Mouse (Mus musculus) C2C12 (cell line): Measurements from ENCODE around the gene Hexim2. TPM values are rescaled to one million over a fixed set of nuclear protein-coding genes. Genes with fewer than 3 reads are reported as not detected.

ENCODE experiments used
- H3K27me3 ChIP-seq: one replicate; pipeline ENCODE4 v1.6.1; 2011; ENCODE audit not compliant: control insufficient read depth, insufficient read depth, insufficient read length
- H3K36me3 ChIP-seq: one replicate; pipeline ENCODE4 v1.6.1; 2011; ENCODE audit not compliant: control insufficient read depth, insufficient read depth
- H3K4me3 ChIP-seq: one replicate; pipeline ENCODE4 v1.5.1; 2011; ENCODE audit warnings: mild to moderate bottlenecking, control low read depth; ENCODE audit not compliant: poor library complexity, insufficient read depth, severe bottlenecking
- H3K79me2 ChIP-seq: one replicate; pipeline ENCODE4 v1.6.1; 2011; ENCODE audit not compliant: control insufficient read depth, insufficient read depth
- H3K79me3 ChIP-seq: one replicate; pipeline ENCODE4 v1.6.1; 2011; ENCODE audit warnings: low read depth, control low read depth
- H3ac ChIP-seq: one replicate; pipeline ENCODE3; 2011; ENCODE audit warnings: low read depth; ENCODE audit not compliant: control insufficient read depth, insufficient read length
- CEBPB ChIP-seq: IDR thresholded peaks from one replicate; pipeline ENCODE4 v1.6.1; 2011; ENCODE audit warnings: low read depth, mild to moderate bottlenecking, control low read depth, moderate library complexity
- CTCF ChIP-seq: IDR thresholded peaks from one replicate; pipeline ENCODE4 v1.5.1; 2011; ENCODE audit not compliant: control insufficient read depth, insufficient read depth, insufficient read length
- FOSL1 ChIP-seq: IDR thresholded peaks from one replicate; pipeline ENCODE4 v1.8.0; 2011; ENCODE audit warnings: mild to moderate bottlenecking, low read length; ENCODE audit not compliant: poor library complexity, insufficient read depth, severe bottlenecking
- MAX ChIP-seq: IDR thresholded peaks from one replicate; pipeline ENCODE4 v1.6.1; 2011; ENCODE audit warnings: mild to moderate bottlenecking, control low read depth
- MYOD1 ChIP-seq: IDR thresholded peaks from one replicate; pipeline ENCODE4 v1.6.1; 2011; ENCODE audit warnings: low read depth; ENCODE audit not compliant: control insufficient read depth, insufficient read length
- MYOG ChIP-seq: IDR thresholded peaks from one replicate; pipeline ENCODE4 v1.6.1; 2011; ENCODE audit not compliant: control insufficient read depth, insufficient read length; ENCODE audit errors: extremely low read depth
- USF1 ChIP-seq: IDR thresholded peaks from one replicate; pipeline ENCODE4 v1.6.1; 2011; ENCODE audit warnings: low read depth, mild to moderate bottlenecking, control low read depth, moderate library complexity
- polyA plus RNA-seq: library from polyadenylated mRNA; unstranded; fragments of >200 nt; fragmentation: generic; extraction: Trizol; gene quantifications from one replicate; pipeline ENCODE4 v1.2.1, GENCODE M21; 2012; ENCODE audit warnings: missing spikeins

Hexim2 gene
- polyA plus RNA-seq, 1 experiment = 3.4 TPM

- Histone ChIP-seq H3K79me2 (no peaks in the 10 kb centered on the region), H3K79me3 (no peaks in the 10 kb centered on the region), H3K27me3 (no peaks in the 10 kb centered on the region), H3ac (no peak overlapping the region), H3K36me3 (no peaks in the 10 kb centered on the region), H3K4me3 (no peak overlapping the region)
- TF ChIP-seq MYOG (no peak), CEBPB (no peak), CTCF (no peak), MYOD1 (no peak), MAX (no peak), USF1 (no peak), FOSL1 (no peak)
Measured at GRCm38 (mm10) chr11:103146386-103146785, 14.2 kb downstream of the Hexim2 start.

- Histone ChIP-seq H3K36me3 (no peaks in the 10 kb centered on the region), H3ac (no peak overlapping the region), H3K79me2 (no peaks in the 10 kb centered on the region), H3K4me3 (no peak overlapping the region), H3K79me3 (no peaks in the 10 kb centered on the region), H3K27me3 (no peaks in the 10 kb centered on the region)
- TF ChIP-seq MYOG (no peak), FOSL1 (no peak), USF1 (no peak), MAX (no peak), CEBPB (no peak), MYOD1 (no peak), CTCF (no peak)
Measured at GRCm38 (mm10) chr11:103147766-103148165, 15.5 kb downstream of the Hexim2 start.

DNA sequence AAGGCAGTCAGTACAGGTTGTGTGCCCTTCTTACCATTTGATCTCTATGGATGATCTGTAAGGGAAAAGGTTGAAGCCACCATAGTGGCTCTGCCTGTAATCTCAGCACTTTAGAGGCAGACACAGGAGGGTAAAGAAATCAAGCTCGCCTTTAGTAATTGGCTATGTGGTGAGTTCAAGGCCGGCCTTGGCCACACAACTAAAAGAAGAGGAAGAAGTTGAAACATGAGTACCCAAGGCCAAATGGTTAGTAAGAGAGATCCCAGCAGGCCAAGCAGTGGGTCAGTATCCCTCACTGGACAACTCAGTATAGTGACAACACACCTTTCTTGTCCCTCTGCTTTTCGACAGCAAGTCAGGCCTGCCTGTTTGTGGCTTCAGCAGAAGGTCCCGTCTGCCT, 17.5 kb downstream of the Hexim2 start:
- Histone ChIP-seq H3K4me3 (no peak overlapping the region), H3K79me2 (no peaks in the 10 kb centered on the region), H3ac (no peak overlapping the region), H3K36me3 (no peaks in the 10 kb centered on the region), H3K79me3 (no peaks in the 10 kb centered on the region), H3K27me3 (no peaks in the 10 kb centered on the region)
- TF ChIP-seq MAX = no peak
- TF ChIP-seq FOSL1 = no peak
- TF ChIP-seq USF1 = no peak
- TF ChIP-seq MYOG = no peak
- no peak for TF ChIP-seq CEBPB
- no peak for TF ChIP-seq MYOD1
- no peak for TF ChIP-seq CTCF

DNA sequence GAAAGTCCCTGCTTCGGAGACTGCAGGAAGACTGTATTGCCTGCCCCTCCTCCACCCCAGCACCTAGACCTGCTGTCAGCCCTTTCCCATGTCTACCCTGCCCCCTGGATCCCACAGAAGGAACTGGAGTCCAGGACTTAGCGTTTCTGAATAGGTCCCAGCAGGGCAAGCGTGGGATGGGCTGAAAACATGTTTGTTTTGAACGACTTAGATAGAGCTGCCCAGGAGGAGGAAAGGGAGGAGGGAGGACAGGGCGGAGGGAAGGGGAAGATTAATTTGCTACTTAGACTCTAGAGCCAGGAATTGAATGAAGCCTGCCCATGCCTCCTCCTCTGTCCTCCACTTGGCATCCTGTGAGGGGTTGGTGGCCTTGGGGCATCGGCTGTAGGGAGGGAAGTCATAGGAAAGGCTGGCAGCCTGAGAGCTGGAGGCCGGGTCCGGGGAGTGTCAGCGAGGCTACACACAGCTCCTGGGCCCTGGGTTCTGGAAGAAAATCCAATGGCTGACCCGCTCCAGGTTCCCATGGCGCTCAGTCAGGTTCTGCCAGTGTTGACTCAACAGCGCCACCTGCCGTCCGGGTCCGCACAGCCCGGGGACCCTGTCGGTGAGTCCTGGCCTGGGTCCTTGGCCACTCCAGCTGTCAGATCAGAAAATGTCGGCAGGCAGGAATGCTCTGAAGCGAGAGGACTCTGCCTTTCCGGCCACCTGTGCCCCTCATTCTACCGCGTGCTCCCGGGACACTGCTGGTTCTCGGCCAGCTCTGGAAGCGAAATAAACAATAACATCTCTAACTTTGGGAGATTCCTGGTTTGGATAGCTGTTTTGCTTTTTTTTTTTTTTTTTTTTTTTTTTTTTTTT, 26.6 kb downstream of the Hexim2 start:
- Histone ChIP-seq H3K79me2 (no peaks in the 10 kb centered on the region), H3K4me3 (no peak overlapping the region), H3K27me3 (no peaks in the 10 kb centered on the region), H3K36me3 (no peaks in the 10 kb centered on the region), H3ac (peak overlapping the region; percentile 20), H3K79me3 (no peaks in the 10 kb centered on the region)
- TF ChIP-seq MYOD1 (peak; percentile 85), CTCF (peak; percentile 97), FOSL1 (no peak)

DNA sequence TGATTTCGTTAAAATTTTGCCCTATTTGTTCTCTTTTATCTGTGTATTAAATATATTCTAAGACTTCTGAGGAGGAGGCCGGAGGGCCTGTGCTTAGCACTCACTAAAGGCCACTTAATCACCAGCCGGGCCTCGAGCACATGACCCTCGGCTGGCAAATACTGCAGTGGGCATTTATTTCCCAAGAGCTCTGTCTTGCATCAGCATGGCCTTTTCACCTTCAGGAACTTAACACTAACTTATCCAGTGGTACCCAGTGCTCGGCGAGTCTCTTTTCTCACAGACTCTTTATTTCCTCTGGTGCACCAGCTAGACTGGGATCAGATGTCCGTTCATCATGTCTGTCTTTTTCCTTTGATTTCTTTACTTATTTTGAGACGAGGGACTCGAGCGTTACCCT, 28.5 kb downstream of the Hexim2 start:
- H3K4me3 ChIP-seq = no peak overlapping the region
- no peaks in the 10 kb centered on the region for H3K27me3 ChIP-seq
- no peak overlapping the region for H3ac ChIP-seq
- H3K79me3 ChIP-seq = no peaks in the 10 kb centered on the region
- no peaks in the 10 kb centered on the region for H3K36me3 ChIP-seq
- H3K79me2 ChIP-seq = no peaks in the 10 kb centered on the region
- no peak for TF ChIP-seq MAX
- TF ChIP-seq FOSL1 = no peak
- no peak for TF ChIP-seq MYOG
- no peak for TF ChIP-seq USF1
- no peak for TF ChIP-seq MYOD1

- Histone ChIP-seq H3ac (no peak overlapping the region), H3K79me3 (no peaks in the 10 kb centered on the region), H3K79me2 (no peaks in the 10 kb centered on the region), H3K4me3 (no peak overlapping the region), H3K27me3 (no peaks in the 10 kb centered on the region), H3K36me3 (no peaks in the 10 kb centered on the region)
- TF ChIP-seq MYOG (no peak), MAX (no peak), CTCF (no peak), MYOD1 (no peak), FOSL1 (no peak), CEBPB (no peak), USF1 (no peak)
Measured at GRCm38 (mm10) chr11:103161449-103161848, 29.2 kb downstream of the Hexim2 start.
